Mouse (Mus musculus) ES-Bruce4 (cell line): ENCODE results near the gene Ankrd63. TPM values are rescaled to one million over a fixed set of nuclear protein-coding genes. Genes with fewer than 3 reads are reported as not detected.

Experiments used
- H3K27ac ChIP-seq: 2 replicates; pipeline ENCODE4 v1.5.1; 2012; ENCODE audit warnings: low read length, inconsistent platforms; ENCODE audit not compliant: insufficient read depth
- H3K27me3 ChIP-seq: 2 replicates; pipeline ENCODE4 v1.6.1; 2012; ENCODE audit warnings: mild to moderate bottlenecking, low read length, inconsistent platforms; ENCODE audit not compliant: control insufficient read depth, poor library complexity, insufficient read depth, severe bottlenecking
- H3K36me3 ChIP-seq: 2 replicates; pipeline ENCODE4 v1.6.1; 2012; ENCODE audit warnings: inconsistent platforms, mild to moderate bottlenecking, low read length, moderate library complexity; ENCODE audit not compliant: control insufficient read depth, poor library complexity, insufficient read depth, severe bottlenecking
- H3K4me1 ChIP-seq: one replicate; pipeline ENCODE4 v1.8.1; 2011; ENCODE audit warnings: low read length; ENCODE audit not compliant: control insufficient read depth, insufficient read depth
- H3K4me3 ChIP-seq: 2 replicates; pipeline ENCODE4 v1.5.1; 2011; ENCODE audit warnings: low read depth, mild to moderate bottlenecking, low read length
- H3K9ac ChIP-seq: 2 replicates; pipeline ENCODE4 v1.6.1; 2012; ENCODE audit warnings: low read depth, mild to moderate bottlenecking, inconsistent platforms; ENCODE audit not compliant: poor library complexity, severe bottlenecking
- H3K9me3 ChIP-seq: replicated peaks from 2 replicates; pipeline ENCODE4 v1.6.1; 2012; ENCODE audit warnings: mild to moderate bottlenecking, low read length, inconsistent platforms; ENCODE audit not compliant: control insufficient read depth, poor library complexity, insufficient read depth, severe bottlenecking
- CTCF ChIP-seq: IDR thresholded peaks from one replicate; pipeline ENCODE4 v1.8.1; 2011; ENCODE audit warnings: low read depth, low read length
- EP300 ChIP-seq: IDR thresholded peaks from 2 replicates; pipeline ENCODE4 v1.6.1; 2011; ENCODE audit warnings: low read depth, low read length; ENCODE audit not compliant: insufficient read depth
- POLR2A ChIP-seq: IDR thresholded peaks from one replicate; pipeline ENCODE4 v1.8.1; 2011; ENCODE audit warnings: low read length; ENCODE audit not compliant: insufficient read depth
- polyA plus RNA-seq: library from polyadenylated mRNA; stranded (reverse); fragments of >200 nt; gene quantifications from 2 replicates; pipeline ENCODE4 v1.2.4, GENCODE M21; 2011; ENCODE audit warnings: low read depth; ENCODE audit not compliant: missing spikeins, insufficient read depth, insufficient read length

The Ankrd63 gene
- polyA plus RNA-seq, 1 experiment = not detected

DNA sequence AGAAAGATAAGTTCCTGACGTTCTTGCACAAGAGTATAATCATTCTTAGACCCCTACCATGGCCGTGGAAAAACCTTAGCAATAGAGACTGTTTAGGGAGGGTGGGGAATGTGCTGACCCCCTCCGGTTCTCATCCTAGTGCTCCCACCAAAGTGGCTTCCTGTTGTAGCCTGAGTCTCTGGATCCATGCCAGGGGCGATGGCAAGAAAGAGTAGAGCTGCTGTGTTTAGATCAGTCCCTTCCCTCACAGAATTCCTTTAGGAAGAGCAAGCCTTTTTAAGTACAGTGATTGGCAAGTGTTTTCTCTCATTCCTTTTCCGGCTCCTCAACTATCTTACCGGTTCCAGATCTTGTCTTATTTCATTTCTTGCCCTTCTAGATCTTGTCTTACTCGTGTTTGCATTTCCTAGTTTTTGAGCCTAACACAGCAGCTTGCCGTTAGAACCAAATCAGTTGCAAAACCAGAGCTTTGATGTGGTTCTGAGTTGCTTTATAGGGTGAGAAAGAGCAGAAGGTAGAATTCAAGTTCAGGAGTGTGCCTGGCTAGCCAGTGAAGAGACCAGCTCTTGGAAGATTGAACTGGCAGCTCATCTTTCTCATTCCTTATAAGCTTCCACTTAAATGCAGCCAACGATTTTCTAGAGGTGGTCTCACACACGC, 43.7 kb upstream of the Ankrd63 start:
- Histone ChIP-seq H3K27ac (no peak overlapping the region), H3K4me3 (no peak overlapping the region), H3K9me3 (no peaks in the 10 kb centered on the region), H3K36me3 (no peaks in the 10 kb centered on the region), H3K4me1 (no peaks in the 10 kb centered on the region), H3K9ac (no peak overlapping the region), H3K27me3 (peaks cover 27% of the 10 kb centered on the region)
- no peak for TF ChIP-seq POLR2A

DNA sequence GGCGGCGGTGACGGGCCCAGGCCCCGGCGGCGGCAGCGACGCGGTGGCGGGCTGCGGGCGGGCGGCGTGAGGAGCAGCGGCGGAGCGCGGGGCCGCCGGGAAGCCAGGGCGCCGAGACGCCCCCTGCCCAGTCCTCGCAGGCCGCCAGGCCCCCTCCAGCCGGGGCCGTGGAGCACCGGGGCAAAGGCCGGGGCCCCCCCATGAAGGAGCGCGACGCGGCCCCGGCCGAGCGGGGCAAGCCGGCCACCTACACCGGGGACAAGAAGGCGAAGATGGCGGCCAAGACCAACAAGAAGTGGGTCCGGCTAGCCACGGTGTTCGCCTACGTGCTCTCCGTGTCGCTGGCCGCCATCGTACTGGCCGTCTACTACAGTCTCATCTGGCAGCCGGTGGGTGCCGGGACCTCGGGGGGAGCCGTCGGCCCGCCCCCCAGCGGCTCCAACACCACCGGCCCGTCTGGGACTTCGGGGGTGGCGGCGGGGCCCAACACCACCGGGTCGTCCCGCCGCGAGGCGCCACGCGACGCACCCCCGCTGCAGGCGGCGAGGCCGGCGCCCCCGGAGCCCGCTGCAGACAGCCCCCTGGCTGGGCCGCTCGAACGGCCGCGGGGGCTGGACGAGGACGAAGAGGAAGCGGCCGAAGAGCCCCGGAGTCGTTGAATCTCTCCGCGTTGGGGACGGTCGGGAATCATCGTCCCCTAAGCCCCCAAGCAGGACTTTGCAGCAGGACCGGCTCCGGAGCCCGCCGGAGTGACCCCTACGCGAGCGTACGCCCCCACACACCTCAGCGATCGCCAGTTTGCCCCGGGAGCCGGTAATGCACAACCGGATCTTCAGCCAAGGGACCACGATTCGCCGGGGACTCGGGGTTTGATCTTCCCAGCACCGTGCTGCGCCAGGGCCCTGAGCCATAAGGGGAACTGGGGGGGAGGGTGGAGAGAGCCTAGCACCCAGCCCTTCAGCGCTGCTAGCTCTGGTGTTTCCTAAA, 42.4 kb upstream of the Ankrd63 start:
- Histone ChIP-seq H3K36me3 (no peaks in the 10 kb centered on the region), H3K27ac (no peak overlapping the region), H3K9ac (peak overlapping the region; percentile 90), H3K4me1 (no peaks in the 10 kb centered on the region), H3K4me3 (peak overlapping the region; percentile 64), H3K9me3 (no peaks in the 10 kb centered on the region), H3K27me3 (peaks cover 27% of the 10 kb centered on the region)
- no peak for TF ChIP-seq POLR2A

DNA sequence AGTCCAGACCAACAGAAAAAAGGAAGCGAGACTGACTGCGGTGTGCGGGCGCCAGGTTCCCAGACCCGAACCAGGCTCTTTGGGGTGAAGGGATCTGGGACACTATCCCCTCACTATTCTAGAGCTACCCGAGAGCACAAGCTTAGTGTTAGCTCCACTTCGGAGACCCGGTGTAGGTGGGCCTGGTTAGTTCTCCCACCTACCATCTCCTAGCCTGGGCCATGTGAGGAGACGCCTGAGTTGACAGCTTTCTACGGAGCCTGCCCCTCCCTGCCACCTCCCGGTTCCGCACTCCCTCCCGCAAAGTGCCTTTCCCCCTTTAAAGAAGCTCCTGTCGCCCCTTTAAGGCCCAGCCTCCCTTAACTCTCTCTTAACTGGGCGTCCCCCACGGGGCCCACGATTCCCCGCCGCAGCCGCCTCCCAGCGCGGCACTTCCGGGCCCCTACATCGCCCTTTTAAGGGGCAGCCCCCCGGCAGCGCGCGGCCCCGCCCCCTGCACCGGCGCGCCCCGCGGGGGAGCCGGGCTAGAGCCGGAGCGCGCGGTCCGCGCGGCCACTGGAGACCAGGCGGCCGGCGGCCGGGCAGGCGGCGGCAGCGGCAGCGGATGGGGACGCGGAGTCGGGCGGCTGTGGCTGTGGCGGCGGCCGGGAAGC, 41.6 kb upstream of the Ankrd63 start, which contains the start of gene Inafm2:
Inafm2 (plus strand) TSS at position 527 of the 653 bp plus-strand sequence.
- H3K4me1 ChIP-seq = no peaks in the 10 kb centered on the region
- no peak for TF ChIP-seq EP300
- TF ChIP-seq CTCF = no peak
- TF ChIP-seq POLR2A = no peak
- H3K27me3 ChIP-seq = peaks cover 27% of the 10 kb centered on the region

DNA sequence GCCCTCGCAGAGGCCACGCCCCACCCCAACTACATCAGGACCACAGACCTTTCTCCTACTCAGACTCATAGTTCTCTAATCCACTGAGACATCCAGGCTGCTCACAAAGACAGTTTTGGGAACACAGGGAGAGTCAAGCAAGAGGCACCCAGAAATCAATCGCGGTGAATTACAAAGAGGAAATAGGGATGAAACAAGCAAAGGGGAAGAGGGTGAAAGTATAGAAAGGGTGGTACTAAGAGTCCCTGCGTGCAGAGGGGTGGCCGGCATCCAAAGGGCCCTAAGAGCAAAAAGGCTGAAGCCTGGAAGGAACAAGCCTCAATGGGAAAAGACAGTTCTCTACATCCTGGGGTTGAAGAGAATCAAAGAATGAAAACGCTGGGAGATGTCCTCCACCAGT, 40.9 kb upstream of the Ankrd63 start:
- no peak overlapping the region for H3K9ac ChIP-seq
- H3K36me3 ChIP-seq = no peaks in the 10 kb centered on the region
- H3K27ac ChIP-seq = no peak overlapping the region
- no peaks in the 10 kb centered on the region for H3K9me3 ChIP-seq
- no peak overlapping the region for H3K4me3 ChIP-seq
- TF ChIP-seq EP300 (no peak), POLR2A (no peak), CTCF (no peak)
- H3K4me1 ChIP-seq = no peaks in the 10 kb centered on the region
- peaks cover 27% of the 10 kb centered on the region for H3K27me3 ChIP-seq

More for the DNA sequence above, 41.6 kb upstream of the Ankrd63 start, which contains the start of gene Inafm2:
- H3K36me3 ChIP-seq = no peaks in the 10 kb centered on the region
- no peaks in the 10 kb centered on the region for H3K9me3 ChIP-seq
- H3K27ac ChIP-seq = no peak within 1 kb of the TSS
- H3K4me3 ChIP-seq = peak within 1 kb of the TSS; percentile 64
- peak within 1 kb of the TSS; percentile 90 for H3K9ac ChIP-seq

DNA sequence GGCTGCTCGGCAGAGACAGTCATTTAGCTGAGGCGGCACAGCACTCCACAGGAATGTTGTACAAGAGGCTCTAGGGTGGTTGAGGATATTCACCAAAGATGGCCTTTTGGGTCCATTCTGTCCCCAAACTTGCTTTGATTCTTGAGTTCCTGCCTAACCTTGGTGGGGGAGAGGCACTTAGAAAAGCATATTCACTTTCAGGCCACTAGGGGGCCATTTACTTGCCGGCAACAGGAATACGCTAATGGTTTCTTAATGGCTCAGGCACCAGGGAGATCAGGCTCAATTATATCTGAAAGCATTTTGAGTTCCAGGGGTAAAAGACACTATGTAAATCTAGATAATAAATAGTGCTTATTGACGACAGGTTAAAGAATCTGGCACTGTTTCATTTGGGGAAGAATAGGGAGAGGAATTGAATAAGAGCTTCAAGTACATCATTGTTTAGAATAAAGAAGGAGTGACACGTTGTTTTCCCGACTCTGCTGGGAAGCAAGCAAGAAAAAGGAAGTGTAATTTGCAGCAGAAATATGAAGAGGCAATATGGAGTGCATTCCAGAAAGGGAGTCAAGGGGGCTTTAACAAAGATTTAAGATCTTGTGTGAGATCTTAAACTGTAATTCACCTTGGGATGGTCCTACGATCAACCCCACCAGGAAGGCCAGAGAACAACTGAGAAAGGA, 39.6 kb upstream of the Ankrd63 start:
- H3K9me3 ChIP-seq = no peaks in the 10 kb centered on the region
- no peak overlapping the region for H3K9ac ChIP-seq
- no peaks in the 10 kb centered on the region for H3K36me3 ChIP-seq
- peaks cover 27% of the 10 kb centered on the region for H3K27me3 ChIP-seq
- no peak overlapping the region for H3K4me3 ChIP-seq
- TF ChIP-seq CTCF (no peak), EP300 (no peak), POLR2A (no peak)
- no peaks in the 10 kb centered on the region for H3K4me1 ChIP-seq
- no peak overlapping the region for H3K27ac ChIP-seq
